9 mouse cellular contexts compared by ENCODE assay signal in genomic region chr2:165407700-165408301, GRCm38 (mm10). TPM values are rescaled to one million over a fixed set of nuclear protein-coding genes. Genes with fewer than 3 reads are reported as not detected.
DNase-seq lines count a peak whose midpoint lies in the region; ATAC-seq lines count a peak whose summit lies in the region.
"Had no signal": no experiment of that assay in that cellular context is flagged by ENCODE, and none has a peak within 500 bp of the region (broad histone marks: within the 10 kb centered on the region; RNA-seq: fewer than 3 reads in every experiment).

No protein-coding gene starts in this region.

- DNase-seq in liver (peak; percentile 60), ZHBTc4 (ENCODE audit: low read depth, low spot score) (peak; percentile 74)
- no peak for DNase-seq in liver, embryonic 11.5 days (ENCODE audit: low spot score)
- DNase-seq in heart, postnatal 36 days: peak; percentile 80 to 84
- peak; percentile 19 for DNase-seq in liver, embryonic 13.5 days
- DNase-seq in ovary, postnatal 36 days (ENCODE audit: low spot score): peak; percentile 83
- peak; percentile 60 to 73 for DNase-seq in urinary bladder, postnatal 36 days (ENCODE audit: low spot score in 2 of 2)

- H3K4me2 ChIP-seq in liver, embryonic 11.5 days: no peak overlapping the region
- H3K4me2 ChIP-seq in liver, embryonic 13.5 days: no peak overlapping the region

- no peak overlapping the region for H3K9ac ChIP-seq in liver, embryonic 11.5 days (ENCODE audit: low read depth, low read length)
- no peak overlapping the region for H3K9ac ChIP-seq in liver, embryonic 13.5 days

- no peak overlapping the region for H3K4me3 ChIP-seq in liver, embryonic 11.5 days (ENCODE audit: low read depth, low read length)
- no peak overlapping the region for H3K4me3 ChIP-seq in liver, embryonic 13.5 days (replicated peaks)
- H3K4me3 ChIP-seq: myocyte had no signal

- H3K27ac ChIP-seq in liver, embryonic 11.5 days (ENCODE audit: low read depth, low read length): no peak overlapping the region
- no peak overlapping the region for H3K27ac ChIP-seq in liver, embryonic 13.5 days

- H3K36me3 ChIP-seq in liver, embryonic 11.5 days (ENCODE audit: control insufficient read depth, insufficient read depth, low read length): no peaks in the 10 kb centered on the region
- H3K36me3 ChIP-seq in liver, embryonic 13.5 days: no peaks in the 10 kb centered on the region

- intact Hi-C loops in heart, postnatal 36 days (cut with DNase I): loop anchor here (2.0 kb wide), 1 partner anchor 17 kb away; no protein-coding TSS in a partner anchor

- no peaks in the 10 kb centered on the region for H3K9me3 ChIP-seq in liver, embryonic 11.5 days (ENCODE audit: control insufficient read depth, low read length)
- H3K9me3 ChIP-seq in liver, embryonic 13.5 days (replicated peaks): no peaks in the 10 kb centered on the region

- no peaks in the 10 kb centered on the region; the same call in 1 of the 2 replicates for H3K27me3 ChIP-seq in liver, embryonic 11.5 days (replicated peaks; ENCODE audit: control insufficient read depth, insufficient read depth, low read length)
- H3K27me3 ChIP-seq in liver, embryonic 13.5 days: no peaks in the 10 kb centered on the region

- no peak for ATAC-seq in liver, embryonic 11.5 days (replicated peaks; ENCODE audit: low FRiP score)
- ATAC-seq in common myeloid progenitor, adult 5-6 weeks (replicated peaks; ENCODE audit: low read depth, poor library complexity, severe bottlenecking): peak; percentile 63
- no peak for ATAC-seq in liver, embryonic 13.5 days (ENCODE audit: low read depth)

- H3K4me1 ChIP-seq in liver, embryonic 11.5 days (replicated peaks; ENCODE audit: control insufficient read depth, insufficient read depth, low read length): peaks cover 11% of the 10 kb centered on the region; the same call in 1 of the 2 replicates
- peaks cover 37% of the 10 kb centered on the region for H3K4me1 ChIP-seq in liver, embryonic 13.5 days (replicated peaks)

- WGBS in liver, embryonic 11.5 days: 50% methylated on average over 10 of the region's 10 CpGs
- WGBS in liver, embryonic 13.5 days (ENCODE audit: insufficient replicate concordance): 41% methylated on average over 10 of the region's 10 CpGs

RNA-seq across cellular contexts. Expression of gene Ocstamp, which starts 7.6 kb away (rescaled TPM):
- polyA plus RNA-seq in liver, embryonic 11.5 days (2014; fragmentation: Nextera tagmentation; extraction: Ambion mirVana): 2.2 and 2.5 TPM in 2 replicates
- total RNA-seq in common myeloid progenitor, adult 5-6 weeks (2017): not detected in 2 replicates
- not detected for total RNA-seq in heart, postnatal 36 days (2021)
- 2.0 and 2.2 TPM in 2 replicates for polyA plus RNA-seq in liver, embryonic 13.5 days (2015; fragmentation: Nextera tagmentation; extraction: Ambion mirVana)
- polyA plus RNA-seq: myocyte had no signal

RNA-seq across cellular contexts. Expression of gene Zfp334, which starts 19.7 kb away (rescaled TPM):
- 5.9 and 6.1 TPM in 2 replicates for polyA plus RNA-seq in liver, embryonic 11.5 days (2014; fragmentation: Nextera tagmentation; extraction: Ambion mirVana)
- total RNA-seq in common myeloid progenitor, adult 5-6 weeks (2017): not detected in 2 replicates
- 1 to 10 TPM; 2.1 to 2.2 TPM for total RNA-seq in heart, postnatal 36 days (2021)
- 0.97 and 1.0 TPM in 2 replicates for polyA plus RNA-seq in liver, embryonic 13.5 days (2015; fragmentation: Nextera tagmentation; extraction: Ambion mirVana)

RNA-seq across cellular contexts. Expression of gene Zfp663, which starts 39.3 kb away (rescaled TPM):
- 0.07 and 0.29 TPM in 2 replicates for polyA plus RNA-seq in liver, embryonic 11.5 days (2014; fragmentation: Nextera tagmentation; extraction: Ambion mirVana)
- not detected in 2 replicates for total RNA-seq in common myeloid progenitor, adult 5-6 weeks (2017)
- not detected for total RNA-seq in heart, postnatal 36 days (2021)
- polyA plus RNA-seq in liver, embryonic 13.5 days (2015; fragmentation: Nextera tagmentation; extraction: Ambion mirVana): 0.05 and 0.07 TPM in 2 replicates
- polyA plus RNA-seq: myocyte had no signal
